Mouse (Mus musculus) naive thymus-derived CD4-positive, alpha-beta T cell, adult 2 months (primary cell): ENCODE data around the gene Cacng7.
"Not testable (repeated sequence)": the region's sequence is repeated elsewhere in the genome, so short reads cannot be mapped to it uniquely, and the experiment has no call there.

ENCODE experiments used
- DNase-seq: peaks from one replicate; pipeline ENCODE4 v3.0.0-alpha.2; 2011; ENCODE audit warnings: low read depth

Cacng7 gene

GRCm38 (mm10) chr7:3332619-3333521, at the start of gene Cacng7:
TSS of gene Cacng7 (plus strand) at chr7:3332955.
- no peak for DNase-seq

DNA sequence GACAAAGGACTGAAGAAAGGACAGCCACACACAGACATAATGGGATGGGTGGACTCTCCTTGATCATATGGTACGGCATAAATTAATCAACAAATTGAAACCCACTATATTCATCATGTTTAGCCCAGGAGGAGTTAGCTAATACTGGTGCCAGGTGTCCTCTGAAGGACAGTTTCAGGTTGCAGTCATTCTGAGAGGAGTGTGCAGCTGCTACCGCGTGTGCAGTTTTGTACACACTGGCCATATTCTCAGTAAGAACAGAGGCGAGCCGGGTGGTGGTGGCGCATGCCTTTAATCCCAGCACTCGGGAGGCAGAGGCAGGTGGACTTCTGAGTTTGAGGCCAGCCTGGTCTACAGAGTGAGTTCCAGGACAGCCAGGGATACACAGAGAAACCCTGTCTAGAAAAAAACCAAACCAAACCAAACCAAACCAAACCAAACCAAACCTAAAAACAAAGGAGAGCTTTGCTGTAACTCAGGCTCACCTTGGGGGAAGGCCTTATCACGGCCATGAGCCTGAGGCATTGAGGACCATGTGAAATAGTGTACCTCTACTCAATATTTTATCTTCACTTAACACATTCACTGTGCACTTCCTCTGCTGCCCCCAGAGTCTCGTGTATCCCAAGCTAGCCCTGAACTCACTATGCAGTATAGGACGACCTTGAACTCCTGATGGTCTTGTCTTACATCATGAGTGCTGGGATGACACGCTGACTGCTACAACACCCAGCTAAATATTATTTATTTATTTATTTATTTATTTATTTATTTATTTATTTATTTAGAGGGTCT, 49.5 kb upstream of the Cacng7 start:
- no peak for DNase-seq

DNA sequence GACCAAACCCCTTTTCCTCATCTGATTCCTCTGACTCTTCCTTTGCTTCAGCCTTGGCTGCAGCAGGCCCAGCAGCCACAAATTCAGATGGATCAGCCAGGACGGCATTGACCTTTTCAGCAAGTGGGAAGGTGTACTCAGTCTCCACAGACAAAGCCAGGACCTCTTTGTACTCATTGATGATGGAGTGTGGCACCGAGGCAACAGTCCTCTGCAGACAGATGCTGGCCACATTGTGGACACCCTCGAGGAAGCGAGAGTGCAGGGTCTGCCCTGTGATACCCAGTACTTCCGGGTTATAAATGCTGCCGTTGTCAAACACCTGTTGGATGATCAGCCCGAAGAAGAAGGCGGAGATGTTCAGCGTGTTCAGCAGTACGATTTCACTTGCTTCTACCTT, 48.2 kb upstream of the Cacng7 start:
- DNase-seq = no peak

DNA sequence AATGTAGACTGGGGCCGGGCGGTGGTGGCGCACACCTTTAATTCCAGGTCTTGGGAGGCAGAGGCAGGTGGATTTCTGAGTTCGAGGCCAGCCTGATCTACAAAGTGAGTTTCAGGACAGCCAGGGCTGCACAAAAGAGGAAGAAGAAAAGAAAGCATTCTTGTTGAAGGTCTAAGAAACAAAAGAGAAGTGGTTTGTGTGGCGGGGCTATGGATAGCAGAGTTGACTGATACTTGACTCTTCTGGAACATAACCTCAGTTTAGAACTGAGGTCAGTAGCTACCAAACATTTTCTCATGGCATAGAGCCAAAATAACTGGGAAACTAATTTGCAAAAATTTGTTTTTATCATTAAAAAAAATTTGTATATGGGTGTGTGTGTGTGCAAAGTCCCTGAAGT, 46.7 kb upstream of the Cacng7 start:
- no peak for DNase-seq

- DNase-seq = no peak
Measured at GRCm38 (mm10) chr7:3287186-3287585, 45.6 kb upstream of the Cacng7 start.

DNA sequence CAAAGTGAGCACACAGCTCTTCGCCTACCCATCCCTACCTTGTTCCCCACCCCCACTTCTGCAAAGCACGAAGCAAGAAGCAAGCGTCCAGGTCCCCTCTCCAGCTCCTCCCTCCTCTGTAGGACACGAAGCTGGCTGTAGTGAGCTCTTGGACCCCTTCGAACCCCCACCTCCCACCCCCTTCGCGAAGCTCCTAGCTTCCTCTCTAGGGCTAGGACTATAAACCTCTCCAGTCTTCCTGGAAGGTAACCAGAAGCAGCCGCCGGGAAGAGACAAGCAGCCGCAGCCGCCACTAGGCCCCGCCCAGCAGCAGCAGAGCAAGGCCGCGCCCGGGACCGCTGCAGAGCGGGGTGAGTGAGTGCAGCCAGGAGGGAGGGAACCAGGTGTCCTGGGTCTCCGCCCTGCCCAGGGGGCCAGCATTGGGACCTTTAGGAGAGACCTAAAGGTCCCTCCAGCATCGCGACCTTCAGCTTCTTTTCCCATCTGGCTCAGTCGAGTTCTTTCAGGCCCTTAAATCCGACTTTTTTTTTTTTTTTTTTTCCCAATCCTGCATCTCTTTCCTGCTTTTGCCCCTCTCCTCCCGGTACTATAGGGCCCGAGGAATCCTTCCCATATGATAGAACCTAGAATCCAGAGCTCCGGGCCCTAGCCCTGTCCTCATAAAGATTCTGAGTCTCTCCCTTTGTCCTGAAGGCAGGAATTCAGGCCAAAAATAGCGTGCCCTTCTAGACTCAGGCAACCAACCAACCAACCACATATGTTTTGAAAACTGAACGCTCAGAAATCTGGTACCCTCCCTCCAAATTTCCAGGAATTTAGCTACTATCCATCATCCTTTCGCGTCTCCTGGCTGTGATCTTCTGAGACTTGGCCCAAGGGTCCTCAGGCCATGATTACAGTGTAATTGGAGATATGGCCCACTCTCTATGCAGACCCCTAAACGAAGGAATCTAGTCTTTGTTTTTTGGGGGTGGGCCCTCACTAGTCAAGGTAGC, 43.5 kb upstream of the Cacng7 start, which contains the start of the genes Myadm and Prkcg:
TSS of gene Myadm (plus strand) at position 105 of the 995 bp plus-strand sequence.
TSS of gene Prkcg (plus strand) at position 204 of the 995 bp plus-strand sequence.
- DNase-seq = peak; percentile 34

DNA sequence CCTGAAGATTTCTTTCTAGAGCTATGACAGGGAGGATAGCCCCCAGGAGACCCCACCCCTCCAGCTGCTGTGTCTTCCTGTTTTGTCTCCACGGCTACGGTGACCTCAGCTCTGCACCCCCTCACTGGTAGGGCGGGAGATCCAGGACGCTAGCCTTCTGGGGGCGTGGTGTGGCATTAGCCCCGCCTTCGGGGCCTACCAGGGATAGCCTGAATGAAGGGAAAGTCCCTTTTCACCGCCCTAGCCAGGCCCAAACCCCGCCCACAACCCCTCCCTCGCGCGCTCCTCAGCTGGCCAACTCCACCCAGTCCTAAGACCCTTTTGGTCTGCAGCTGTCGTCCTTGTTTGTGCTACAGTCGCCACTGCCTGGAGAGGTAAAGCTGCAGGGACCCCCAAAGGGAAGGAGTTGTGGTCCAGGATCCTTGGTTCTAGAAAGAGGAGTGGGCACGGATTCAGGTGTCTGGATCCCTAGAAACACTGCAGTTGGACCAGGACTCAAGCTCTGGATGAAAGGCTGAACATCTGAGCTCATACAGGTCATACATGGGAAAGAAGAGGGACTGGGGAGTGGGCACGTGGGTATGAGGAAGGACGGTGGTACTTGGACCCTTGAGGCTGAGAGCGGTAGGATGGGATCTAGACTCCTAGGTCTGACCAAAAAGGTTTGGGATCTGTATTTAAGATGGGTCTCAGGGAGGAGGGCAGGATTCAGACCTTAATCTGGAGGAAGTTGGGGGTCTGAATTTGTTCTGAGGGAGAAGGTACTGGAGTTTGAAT, 42.3 kb upstream of the Cacng7 start:
- peak; percentile 71 for DNase-seq

- DNase-seq = no peak
Measured at GRCm38 (mm10) chr7:3291197-3291596, 41.6 kb upstream of the Cacng7 start.

DNA sequence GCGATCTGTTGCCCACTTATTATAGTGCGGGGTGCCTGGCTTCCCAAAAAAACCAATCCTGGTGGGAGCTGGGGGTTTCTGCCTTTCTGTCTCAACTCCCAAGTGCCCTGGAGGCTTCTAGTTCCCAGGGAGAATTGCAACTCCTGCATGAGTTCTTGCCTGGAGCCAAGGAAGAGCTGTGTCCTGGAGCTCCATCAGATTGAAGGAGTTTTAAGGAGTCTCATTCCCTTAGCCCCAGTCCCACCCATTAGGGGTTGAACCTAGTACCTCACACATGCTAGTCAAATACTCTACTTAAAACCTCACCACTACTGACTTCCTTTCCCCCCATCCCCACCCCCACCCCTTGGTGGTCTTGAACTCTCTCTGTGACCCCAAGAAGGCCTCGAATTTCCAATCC, 41.0 kb upstream of the Cacng7 start:
- no peak for DNase-seq

GRCm38 (mm10) chr7:3292271-3292670, 40.5 kb upstream of the Cacng7 start:
- not testable (repeated sequence) for DNase-seq

- DNase-seq = no peak
Measured at GRCm38 (mm10) chr7:3292791-3293190, 40.0 kb upstream of the Cacng7 start.

DNA sequence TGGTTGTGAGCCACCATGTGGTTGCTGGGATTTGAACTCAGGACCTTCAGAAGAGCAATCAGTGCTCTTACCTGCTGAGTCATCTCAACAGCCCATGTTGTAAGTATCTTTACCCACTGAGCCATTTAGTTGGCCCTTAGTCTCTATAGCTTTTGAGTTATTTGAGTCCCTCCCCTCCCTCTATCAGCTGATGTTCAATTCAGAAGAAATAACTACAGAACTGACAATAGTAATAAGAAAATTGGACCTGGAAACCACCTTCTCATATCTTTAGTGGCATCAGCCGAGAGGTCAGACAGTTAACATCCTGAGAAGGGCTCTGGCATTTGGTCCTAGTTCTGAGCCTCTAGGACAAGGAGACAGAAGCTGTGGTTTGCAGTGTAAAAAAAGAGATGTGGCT, 38.0 kb upstream of the Cacng7 start:
- no peak for DNase-seq

GRCm38 (mm10) chr7:3295321-3296110, 37.2 kb upstream of the Cacng7 start:
- no peak for DNase-seq

DNA sequence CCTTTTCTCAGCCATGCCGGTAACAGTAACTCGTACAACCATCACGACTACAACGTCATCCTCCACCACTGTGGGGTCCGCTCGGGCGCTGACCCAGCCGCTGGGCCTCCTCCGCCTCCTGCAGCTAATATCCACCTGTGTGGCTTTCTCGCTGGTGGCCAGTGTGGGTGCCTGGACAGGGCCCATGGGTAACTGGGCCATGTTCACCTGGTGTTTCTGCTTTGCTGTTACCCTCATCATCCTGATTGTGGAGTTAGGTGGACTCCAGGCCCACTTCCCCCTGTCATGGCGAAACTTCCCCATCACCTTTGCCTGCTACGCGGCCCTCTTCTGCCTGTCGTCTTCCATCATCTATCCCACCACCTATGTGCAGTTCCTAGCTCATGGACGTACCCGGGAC, 36.0 kb upstream of the Cacng7 start:
- DNase-seq = no peak

- DNase-seq = no peak
Measured at GRCm38 (mm10) chr7:3299941-3300617, 32.7 kb upstream of the Cacng7 start.

- DNase-seq = no peak
Measured at GRCm38 (mm10) chr7:3300891-3301627, 31.7 kb upstream of the Cacng7 start.

GRCm38 (mm10) chr7:3301628-3302555, 30.9 kb upstream of the Cacng7 start:
- DNase-seq = no peak
